Mouse (Mus musculus) erythroid progenitor cell, adult 5-6 weeks (primary cell): ENCODE data around the gene Cnmd. TPM values are rescaled to one million over a fixed set of nuclear protein-coding genes. Genes with fewer than 3 reads are reported as not detected.

ENCODE experiments used
- ATAC-seq: replicated peaks from 2 replicates; pipeline ENCODE4 v1.8.0; 2016; ENCODE audit warnings: moderate number of reproducible peaks, mild to moderate bottlenecking, moderate TSS enrichment, inconsistent platforms; ENCODE audit not compliant: poor library complexity, low FRiP score, severe bottlenecking
- total RNA-seq, 2 experiments: library from RNA; stranded (forward) in 1 of 2; stranded (reverse) in 1 of 2; fragments of 150-400 nt in 1 of 2; fragments of 186-747, 209-891 nt in 1 of 2; gene quantifications; 2 replicates each; pipeline versions ENCODE4 v1.2.3 to v1.2.4; 2015 to 2017; ENCODE audit warnings: low replicate concordance in 2 of 2

The Cnmd gene
- total RNA-seq (2015; ENCODE audit: low replicate concordance): not detected in 2 replicates
- not detected in 2 replicates for total RNA-seq (2017; ENCODE audit: low replicate concordance)

DNA sequence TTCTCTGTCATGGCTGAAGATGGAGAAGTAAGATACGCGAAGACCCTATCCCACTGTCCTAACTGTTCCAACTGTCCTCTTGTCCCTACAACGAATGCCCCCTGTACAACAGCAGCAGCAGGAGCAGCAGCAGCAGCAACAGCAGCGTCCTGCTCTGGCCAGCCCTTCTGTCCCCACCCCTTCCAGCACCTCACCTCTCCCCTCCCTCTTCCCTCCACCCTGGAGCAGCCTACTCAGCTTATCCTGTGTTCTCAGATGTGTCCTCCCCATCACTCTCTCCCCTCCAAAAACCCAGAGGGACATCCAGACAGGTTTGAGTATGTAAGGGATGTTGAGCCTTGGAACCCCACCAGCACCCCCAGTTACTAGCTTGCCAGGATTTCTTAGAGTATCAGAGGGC lies at the start of gene Cnmd:
Gene Cnmd, minus strand, starts transcription at position 170 of the 400 bp plus-strand sequence.
- ATAC-seq: no peak

DNA sequence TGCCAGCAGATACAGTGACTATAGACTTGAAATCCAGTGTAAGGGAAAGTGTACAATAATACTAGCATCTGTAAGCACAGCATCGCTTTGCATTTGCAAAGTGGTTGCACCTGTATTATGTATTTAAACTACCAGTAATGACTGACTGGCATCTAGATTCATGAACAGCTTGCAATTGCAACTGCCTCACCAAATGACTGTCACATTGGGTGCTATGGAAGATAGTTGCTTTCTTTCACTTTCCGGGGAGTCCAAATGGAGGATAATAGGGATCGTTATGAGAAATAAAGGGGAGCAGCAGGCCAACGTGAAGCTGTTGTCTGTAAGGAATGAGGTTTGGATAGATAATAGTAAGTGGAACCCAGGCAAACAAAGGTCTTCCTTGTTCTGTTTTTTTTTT lies 49.3 kb upstream of the Cnmd start:
- ATAC-seq: no peak

DNA sequence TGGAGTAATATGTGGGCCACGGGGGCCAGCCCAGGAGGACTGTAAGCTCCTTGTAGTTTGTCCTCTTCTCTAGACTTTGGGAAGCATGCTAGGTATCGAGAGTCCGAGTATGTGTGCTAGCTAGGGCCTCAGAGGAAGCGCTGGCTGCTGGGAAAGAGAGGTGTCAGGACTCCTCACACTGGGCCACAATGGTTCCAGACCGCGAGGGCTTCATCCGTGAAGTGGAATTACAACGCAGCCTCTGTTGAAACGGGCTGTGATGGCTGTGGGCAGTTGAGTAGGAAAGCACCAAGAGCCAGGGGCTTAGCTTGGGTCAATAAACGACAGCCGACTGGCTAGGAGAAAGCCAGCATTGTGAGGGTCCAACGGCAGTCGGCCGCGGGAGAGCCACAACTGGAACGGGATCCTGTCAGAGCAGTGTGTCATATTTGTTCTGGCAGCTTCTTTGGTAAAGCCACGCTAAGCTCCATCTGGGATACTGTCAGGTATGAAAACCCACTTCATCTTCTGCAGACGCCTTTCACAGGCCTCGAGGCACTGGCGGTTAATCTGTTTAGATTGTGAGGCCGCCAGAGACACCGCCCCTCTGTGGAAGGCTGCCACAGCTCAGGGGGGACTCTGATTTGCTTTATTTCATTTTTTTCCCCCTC lies 41.7 kb upstream of the Cnmd start:
- ATAC-seq: no peak

DNA sequence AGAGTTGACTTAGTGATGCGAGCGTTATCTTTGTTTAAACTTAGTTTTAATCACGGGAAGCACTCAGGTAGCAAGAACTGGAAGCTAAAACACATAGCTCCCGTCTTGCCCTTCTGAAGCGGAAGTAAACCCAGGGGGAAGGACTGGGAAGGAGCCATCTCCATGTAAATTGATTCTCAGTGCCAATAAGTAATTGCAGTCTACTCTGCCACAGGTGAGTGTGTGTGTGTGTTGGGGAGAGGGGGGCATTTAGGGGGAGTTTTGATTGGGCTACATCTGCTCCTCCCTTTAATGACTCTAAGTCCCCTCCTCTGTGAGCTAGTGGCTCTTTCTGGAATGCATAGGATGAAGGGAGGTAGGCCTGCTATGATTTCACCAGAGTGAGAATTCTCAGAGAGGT lies 39.6 kb upstream of the Cnmd start:
- ATAC-seq: no peak

DNA sequence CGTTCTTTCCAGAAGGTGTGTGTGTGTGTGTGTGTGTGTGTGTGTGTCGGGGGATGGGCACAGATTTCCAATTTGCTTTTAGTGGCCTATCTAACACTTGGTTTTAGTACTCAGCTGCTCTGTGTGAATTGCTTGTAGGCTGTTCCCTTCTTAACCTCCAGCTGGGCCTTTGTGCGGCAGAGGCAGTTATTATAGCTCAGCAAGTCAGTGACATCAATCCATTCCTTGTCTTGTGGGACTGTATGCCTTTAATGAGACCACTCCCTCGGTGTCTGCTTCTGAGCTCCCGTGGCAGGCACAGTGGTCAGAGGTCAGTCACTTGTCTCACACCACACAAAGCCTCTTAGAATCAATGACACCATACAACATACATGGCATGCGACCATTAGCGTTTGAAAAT lies 39.1 kb upstream of the Cnmd start:
- no peak for ATAC-seq

DNA sequence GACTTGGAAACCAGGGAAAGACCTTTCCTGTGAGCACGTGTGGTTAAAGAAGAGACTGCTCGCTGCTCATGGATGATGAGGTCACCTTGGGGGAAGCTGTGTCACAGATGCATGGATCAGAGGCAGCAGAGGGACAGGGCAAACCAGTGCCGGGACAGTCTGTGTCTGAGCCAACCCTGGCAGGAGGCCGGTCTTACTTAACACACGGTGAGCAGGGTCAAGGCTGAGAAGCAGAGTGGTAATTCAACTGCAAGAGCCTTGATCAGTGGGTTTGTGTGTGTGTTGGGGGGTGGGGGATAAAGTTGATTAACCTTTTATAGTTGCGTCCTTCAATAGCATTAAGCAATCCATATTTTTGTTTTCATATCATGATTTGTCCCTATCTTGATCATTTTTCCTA lies 37.4 kb upstream of the Cnmd start:
- no peak for ATAC-seq

DNA sequence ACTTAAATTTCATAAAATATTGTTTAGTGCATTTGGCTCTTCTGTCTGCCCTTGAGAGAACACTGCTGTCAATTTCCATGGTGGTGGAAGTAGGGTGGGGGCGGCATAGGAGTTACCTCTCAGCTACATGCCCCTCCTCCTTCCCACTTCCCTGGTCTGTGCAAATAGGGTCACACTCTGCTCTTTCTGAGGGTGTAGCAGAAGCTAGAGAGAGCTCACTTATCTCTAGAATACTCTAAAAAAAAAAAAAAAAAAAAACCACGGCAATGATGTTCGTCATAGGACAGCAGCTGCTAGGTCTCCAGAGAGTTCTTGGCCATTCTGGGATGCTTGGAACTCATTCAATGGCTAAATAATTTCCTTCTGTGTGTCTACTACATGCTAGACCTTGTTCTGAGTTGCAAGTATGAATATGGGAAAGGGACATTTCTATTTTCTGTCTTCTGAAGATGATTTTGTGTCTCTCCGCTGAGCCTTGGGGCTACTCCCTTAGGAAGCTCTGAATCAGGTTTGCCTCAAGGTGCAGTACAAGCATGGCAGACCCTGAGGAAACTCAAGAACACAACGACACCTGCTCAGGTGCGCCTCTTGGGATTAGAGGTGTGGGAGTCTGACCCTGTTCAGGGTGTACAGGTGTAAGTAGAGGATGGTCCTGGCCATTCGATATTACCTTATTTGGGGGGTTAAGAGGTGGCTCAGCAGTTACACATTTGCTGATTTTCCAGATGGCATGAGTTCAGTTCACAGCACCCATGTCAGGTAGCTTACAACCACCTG lies 28.3 kb upstream of the Cnmd start:
- ATAC-seq: no peak

DNA sequence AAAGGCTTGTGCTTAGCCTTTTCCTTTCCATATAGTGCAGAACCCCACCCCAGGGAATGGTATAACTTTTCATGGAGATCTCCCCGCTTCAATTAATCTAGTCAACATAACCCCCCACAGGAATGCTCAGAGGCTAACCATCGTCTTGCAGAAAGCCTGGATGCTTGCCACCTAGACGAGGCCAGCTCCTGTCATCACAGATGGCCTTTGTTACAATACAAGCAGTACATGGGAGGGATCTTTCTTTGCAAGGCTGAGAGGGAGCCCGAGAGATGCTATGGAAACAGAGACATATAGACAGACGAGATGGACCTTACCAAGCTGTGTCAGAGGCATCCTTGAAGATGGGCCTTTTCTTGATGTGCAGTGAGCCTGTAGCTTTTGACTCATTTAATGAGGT lies 18.7 kb upstream of the Cnmd start:
- ATAC-seq: no peak

DNA sequence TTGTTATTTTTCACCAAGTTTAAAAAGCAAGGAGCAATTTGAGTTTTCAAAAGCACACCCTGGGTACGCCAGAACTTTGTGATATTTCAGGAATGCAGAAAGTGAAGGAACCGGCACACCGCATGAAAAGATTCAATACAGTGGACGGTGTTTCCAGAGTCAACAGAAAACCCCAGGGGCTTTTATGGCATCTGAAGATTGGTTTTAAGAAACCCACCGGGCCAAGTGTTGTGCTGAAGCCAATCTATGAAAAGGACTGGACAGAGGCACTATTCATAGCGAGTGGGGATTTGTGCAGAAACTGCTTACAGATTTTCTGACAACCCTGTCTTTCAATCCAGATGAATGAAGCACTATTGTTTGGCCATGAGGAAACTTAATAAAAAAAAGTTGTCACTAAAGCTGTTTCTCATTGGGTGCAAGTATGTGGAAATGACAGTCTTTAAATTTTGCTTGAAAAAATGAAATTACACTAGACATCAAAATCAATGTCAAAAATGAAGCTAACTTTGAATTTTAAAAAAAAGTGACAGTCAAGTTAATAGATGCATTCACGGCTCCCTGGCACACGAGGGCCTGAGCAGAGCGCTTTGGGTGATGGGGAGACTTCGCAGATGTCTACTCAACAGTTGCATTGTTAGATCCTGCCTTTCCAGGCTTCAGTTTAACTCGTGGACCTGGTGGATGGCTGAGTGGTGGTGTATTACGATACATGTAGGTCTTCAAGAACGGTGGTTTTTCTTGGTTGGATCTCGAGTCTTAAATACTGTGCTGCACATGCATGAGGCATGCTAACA lies 16.1 kb upstream of the Cnmd start:
- no peak for ATAC-seq

DNA sequence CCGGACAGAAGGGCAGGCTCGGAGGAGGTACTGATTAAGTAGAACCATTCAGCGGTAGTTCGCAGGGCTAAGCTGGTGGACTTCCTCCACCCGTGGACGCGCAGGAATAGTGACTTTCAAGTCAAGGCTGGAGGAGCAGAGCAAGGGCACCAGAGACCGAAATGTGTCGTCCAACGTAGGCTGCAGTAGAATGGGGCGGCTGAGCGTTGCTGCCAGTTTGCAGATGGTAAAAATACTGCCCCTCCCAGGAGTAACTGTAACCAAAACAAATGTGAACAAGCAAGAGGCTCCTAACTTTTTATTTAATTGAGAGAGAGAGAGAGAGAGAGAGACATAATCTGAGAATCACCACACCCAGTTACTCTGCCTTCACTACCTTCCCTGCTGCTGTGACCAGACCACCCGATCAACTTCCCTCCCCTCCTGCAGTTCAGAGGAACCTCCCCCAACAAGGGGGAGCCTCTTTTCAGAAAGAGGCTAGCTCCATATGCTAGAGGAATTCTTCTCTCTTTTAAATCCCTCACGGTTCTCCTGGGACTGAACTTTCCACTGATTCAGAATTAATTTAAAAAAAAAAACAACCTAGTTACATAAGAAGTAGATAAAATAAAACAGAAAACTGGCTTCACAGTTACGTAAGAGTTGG lies 15.3 kb upstream of the Cnmd start:
- no peak for ATAC-seq

DNA sequence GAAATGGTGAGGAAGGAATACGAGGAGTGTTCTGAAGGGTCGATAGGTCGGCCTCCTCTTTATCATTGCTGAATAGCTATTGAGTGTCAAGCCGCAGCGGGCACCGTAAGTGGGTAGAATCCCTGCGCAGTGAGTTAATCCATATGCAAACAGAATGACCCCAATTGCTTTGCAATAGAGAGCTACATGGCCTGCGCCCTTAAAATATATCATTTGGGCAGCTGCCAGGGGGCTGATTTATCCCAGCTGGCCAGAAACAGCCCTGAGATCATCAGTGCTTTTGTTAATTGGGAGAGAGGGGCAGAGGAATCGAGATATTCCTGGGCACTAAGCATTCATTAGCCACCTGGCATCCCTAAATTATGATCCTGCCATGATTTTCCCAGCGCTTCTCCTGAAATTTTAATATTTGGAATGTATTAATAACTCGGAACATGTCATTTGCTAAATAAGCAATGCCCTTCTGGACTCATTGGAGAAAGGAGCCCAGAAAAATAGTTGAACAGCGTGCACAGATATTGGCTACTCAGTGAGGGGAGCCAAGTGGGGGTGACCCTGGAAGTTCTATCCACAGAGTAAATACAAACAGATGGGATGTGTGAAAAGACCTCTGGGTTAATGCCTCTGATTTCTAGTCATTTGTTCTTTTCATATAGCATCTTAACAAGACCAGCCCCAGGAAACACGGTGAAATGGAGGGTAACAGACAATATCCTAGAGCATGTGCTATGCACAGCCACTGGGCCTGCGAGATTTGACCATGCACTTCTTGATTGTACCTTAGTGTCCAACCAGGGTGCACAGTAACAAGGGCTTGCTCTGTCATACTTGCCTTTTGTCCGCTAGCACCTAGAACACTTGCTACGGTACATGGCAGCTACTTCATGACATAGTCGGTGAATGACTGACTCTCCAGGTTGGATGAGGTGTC lies 11.4 kb upstream of the Cnmd start:
- no peak for ATAC-seq

DNA sequence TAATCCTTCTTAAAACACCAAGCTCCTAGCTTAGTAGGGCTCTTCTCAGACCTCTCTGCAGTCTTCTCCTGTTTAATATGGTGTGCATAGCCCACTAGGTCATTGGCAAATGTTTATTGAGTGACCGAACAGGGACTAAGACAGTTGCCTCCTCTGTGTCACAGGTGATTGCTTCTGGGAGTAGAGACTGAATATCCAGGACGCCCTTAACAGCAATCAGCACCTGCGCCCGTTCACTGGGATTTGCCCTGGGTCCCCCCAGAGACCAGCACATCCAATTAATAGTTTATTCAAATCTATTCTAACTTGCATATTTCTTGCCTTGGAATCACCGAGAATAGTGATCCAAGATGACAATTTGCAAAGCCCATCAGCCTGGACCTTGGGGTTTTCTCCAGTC lies 10.6 kb upstream of the Cnmd start:
- ATAC-seq: no peak

DNA sequence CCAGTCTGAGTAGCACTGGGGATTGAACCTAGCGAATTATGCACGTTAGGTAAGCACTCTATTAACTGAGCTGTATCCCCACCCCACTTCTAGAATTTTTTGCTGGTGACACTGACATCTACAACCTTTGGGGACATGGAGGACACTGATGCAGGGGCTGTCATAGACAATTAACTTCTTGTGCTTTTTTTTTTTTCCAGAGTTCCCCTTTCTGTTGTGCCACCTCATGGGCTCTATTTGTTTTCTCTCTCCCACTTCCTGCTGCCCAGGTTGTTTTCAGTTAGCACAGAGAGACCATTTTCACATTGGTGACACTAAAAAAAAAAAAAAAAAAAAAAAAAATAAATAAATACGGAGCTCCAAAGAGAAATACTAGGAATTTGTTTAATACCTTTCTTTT lies 9.0 kb upstream of the Cnmd start:
- no peak for ATAC-seq

DNA sequence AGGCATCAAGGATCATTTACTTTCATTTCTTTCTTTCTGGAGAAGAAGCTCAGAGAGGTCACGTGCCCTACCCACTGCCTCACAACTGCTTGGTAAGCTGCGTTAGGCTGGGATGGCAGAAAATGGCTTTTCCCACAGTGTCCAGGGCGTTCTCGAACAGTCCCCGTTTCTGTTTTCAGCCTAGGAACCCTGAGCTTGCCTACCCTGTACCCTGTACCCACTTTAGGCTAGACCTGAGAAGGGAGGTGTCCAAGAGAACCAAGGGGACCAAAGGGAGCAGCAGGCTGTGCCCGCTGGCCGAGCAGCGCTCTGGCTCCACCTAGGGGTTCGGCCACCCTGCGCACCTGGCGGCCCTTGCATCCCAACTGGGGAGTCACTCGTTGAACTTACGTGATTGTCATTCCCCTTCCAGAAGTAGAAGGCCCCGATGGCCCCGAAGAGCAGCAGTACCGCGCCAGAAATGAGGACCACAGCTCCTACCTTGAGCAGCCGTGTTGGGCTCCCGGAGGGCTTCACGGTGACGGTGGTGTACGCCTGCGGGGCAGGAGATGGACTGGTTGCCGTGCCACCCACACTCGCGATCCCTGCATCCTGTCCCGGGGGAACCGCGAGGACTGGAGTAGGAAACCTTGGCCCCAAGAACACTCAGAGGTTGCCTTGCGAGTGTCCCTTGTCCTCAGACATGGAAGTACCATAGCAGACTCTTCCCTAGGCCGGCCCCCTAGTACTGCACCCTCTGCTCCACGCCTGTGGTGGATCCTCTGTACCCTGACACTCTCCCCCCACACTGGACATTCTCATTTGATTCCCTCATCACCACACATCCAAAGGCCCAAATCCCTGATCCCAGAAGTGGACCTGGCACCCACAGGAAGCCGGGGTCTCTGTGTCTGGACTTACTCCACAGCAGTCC lies 709 bp downstream of the Cnmd start:
- ATAC-seq: peak; percentile 61

DNA sequence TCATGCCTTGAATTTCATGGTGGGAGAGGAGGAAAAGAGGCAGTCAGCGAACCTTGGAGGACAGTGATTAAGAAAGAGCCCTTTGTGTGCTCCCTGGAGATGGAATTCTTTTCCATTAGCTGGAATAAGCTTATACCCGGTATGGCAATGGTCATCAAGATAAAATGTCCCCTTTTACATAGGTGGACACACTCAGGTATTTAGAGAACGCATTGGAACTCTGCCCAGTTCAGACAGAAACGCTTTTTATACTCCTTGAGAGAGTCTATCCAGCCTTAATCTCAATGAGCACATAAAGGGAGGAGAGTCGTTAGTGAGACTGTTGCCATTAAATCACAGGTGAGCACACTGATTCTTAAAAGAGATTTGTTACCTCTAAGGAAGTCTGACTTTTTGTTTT lies 1.5 kb downstream of the Cnmd start:
- ATAC-seq: no peak

DNA sequence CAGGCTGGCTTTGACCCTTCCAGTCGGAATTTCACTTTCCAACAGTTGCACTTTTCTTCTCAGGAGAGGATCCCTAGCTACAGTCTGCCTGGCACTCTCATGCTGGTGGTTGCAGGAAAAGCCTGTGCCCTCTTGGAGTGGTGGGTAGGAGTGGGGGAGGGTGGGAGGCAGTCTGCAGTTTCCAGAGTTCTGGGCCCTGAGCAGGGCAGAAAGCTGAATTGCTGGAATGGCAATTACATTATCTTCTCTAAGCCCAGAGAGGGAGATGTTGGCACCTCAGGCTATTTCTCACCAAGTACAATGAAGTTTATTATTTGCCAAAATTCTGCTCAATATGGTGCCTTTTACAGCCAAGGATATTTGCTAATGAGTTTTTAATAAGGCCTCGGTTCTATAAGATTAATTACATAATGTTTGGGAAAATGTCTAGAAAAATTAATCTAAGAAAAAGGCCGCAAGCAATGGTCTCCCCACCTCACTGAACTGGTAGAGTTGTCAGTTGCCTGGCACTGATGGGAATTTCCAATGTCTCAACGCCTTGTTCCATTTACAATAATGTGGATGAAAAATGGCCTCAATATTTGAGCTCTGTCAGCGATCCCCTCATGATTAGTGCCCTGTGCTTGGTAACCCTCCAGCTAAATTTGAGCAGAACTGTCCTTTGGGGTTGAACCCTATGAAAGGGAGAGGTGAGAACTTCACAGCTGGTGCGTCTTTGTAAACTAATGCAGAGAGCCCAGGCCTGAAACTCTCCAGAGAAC lies 3.0 kb downstream of the Cnmd start:
- ATAC-seq: no peak

DNA sequence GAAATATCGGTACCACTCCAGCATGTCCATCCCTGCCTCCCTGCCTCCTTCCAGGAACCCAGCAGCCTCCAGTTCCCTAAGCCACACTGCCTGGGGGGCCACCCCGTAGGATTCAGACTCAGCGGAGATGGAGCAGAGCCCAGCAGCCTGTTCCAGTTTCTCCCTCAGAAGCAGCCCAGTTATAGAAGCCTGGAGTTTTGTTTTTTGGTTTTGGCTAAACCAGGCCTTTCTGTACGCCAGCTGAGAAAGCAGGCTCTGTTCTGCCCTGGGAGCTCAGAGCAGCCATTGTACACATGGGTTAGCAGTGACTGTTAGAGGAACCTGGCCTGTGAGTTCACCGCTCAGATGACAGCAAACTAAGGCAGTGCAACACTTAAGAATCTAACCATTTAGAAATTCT lies 3.7 kb downstream of the Cnmd start:
- no peak for ATAC-seq

DNA sequence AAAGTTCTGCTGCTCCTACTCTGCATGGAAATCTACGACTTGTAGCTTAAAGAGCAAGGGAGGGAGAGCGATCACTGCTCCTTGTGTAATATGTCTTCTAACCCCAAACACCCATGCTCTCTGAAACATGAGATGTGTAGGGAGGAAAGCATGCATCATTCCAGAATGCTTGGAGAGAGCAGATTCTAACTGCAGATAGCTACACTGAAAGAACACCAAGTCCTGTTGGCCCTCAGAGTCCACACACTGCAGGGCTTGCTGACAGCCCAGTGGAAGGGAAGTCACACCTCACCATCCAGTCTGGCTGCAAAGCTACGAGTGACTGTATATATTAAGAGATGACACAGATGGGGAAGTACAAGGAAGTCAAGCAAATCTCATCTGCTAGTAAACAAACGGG lies 9.3 kb downstream of the Cnmd start:
- no peak for ATAC-seq
